Mouse (Mus musculus) kidney, embryonic 14.5 days (tissue): ENCODE measurements around the gene Rps27. TPM values are rescaled to one million over a fixed set of nuclear protein-coding genes. Genes with fewer than 3 reads are reported as not detected.

Experiments used
- polyA plus RNA-seq: library from polyadenylated mRNA; unstranded; fragments of >200 nt; fragmentation: Nextera tagmentation; extraction: Ambion mirVana; gene quantifications from 2 replicates; pipeline ENCODE4 v1.2.1, GENCODE M21; 2014

The Rps27 gene
- polyA plus RNA-seq, 1 experiment from 2014 or later = 1,631 TPM

Other genes starting within 250 kb of the Rps27 start
- gene Hax1, start 214.9 kb downstream of the Rps27 start, polyA plus RNA-seq = 166 and 188 TPM in 2 replicates
- 173 and 196 TPM in 2 replicates for gene 4933434E20Rik, start 162.0 kb downstream of the Rps27 start, polyA plus RNA-seq
- 201 and 264 TPM in 2 replicates for gene Ubap2l, start 161.0 kb downstream of the Rps27 start, polyA plus RNA-seq
- gene Tpm3, start 141.0 kb downstream of the Rps27 start, polyA plus RNA-seq = 515 and 579 TPM in 2 replicates
- 0.47 and 0.76 TPM in 2 replicates for gene Nup210l, start 109.5 kb downstream of the Rps27 start, polyA plus RNA-seq
- gene Rab13, start within 50 bp of the Rps27 start, polyA plus RNA-seq = 17.7 and 24.9 TPM in 2 replicates
- gene Jtb, start 17.9 kb upstream of the Rps27 start, polyA plus RNA-seq = 109 and 123 TPM in 2 replicates
- gene Creb3l4, start 29.9 kb upstream of the Rps27 start, polyA plus RNA-seq = 5.7 and 6.6 TPM in 2 replicates
- 102 and 105 TPM in 2 replicates for gene Slc39a1, start 34.5 kb upstream of the Rps27 start, polyA plus RNA-seq
- 16.9 and 21.5 TPM in 2 replicates for gene Crtc2, start 40.5 kb upstream of the Rps27 start, polyA plus RNA-seq
- 2.9 and 4.5 TPM in 2 replicates for gene Dennd4b, start 51.5 kb upstream of the Rps27 start, polyA plus RNA-seq
- gene Gatad2b, start 79.5 kb upstream of the Rps27 start, polyA plus RNA-seq = 24.5 and 25.4 TPM in 2 replicates
- gene Slc27a3, start 176.3 kb upstream of the Rps27 start, polyA plus RNA-seq = 8.2 and 12.3 TPM in 2 replicates
- gene Ints3, start 220.0 kb upstream of the Rps27 start, polyA plus RNA-seq = 24.0 and 39.2 TPM in 2 replicates